Mouse (Mus musculus) skeletal muscle tissue, postnatal 0 days (tissue): ENCODE data around the gene Gm3159. TPM values are rescaled to one million over a fixed set of nuclear protein-coding genes. Genes with fewer than 3 reads are reported as not detected.

Experiments
- polyA plus RNA-seq: library from polyadenylated mRNA; unstranded; fragments of >200 nt; fragmentation: Nextera tagmentation; extraction: Ambion mirVana; gene quantifications from 2 replicates; pipeline ENCODE4 v1.2.1, GENCODE M21; 2015

The Gm3159 gene
- polyA plus RNA-seq, result not detected in 2 replicates

GRCm38 (mm10) chr14:4397226-4397625 lies at the start of gene Gm3159:
TSS of gene Gm3159 (plus strand) at chr14:4397526.

GRCm38 (mm10) chr14:4414965-4415835 lies 17.9 kb downstream of the Gm3159 start, which contains the start of gene Gm3164:
TSS of gene Gm3164 (plus strand) at chr14:4415448.

GRCm38 (mm10) chr14:4430692-4431091 lies 33.4 kb downstream of the Gm3159 start, which contains the start of gene Gm3173:
TSS of gene Gm3173 (plus strand) at chr14:4430992.

Other genes with a start within 250 kb of the Gm3159 start
- not detected in 2 replicates for gene Gm3127, start 232.5 kb upstream of the Gm3159 start, polyA plus RNA-seq
- gene Gm2974, start 214.9 kb upstream of the Gm3159 start, polyA plus RNA-seq, result 0.12 and 0.17 TPM in 2 replicates
- not detected in 2 replicates for gene Gm3138, start 147.9 kb upstream of the Gm3159 start, polyA plus RNA-seq
- not detected in 2 replicates for gene Gm3149, start 80.2 kb upstream of the Gm3159 start, polyA plus RNA-seq
- 0.17 and 0.19 TPM in 2 replicates for gene 2610042L04Rik, start 62.8 kb upstream of the Gm3159 start, polyA plus RNA-seq
- gene Gm3164, start 17.9 kb downstream of the Gm3159 start, polyA plus RNA-seq, result not detected in 2 replicates
- not detected in 2 replicates for gene Gm3173, start 33.5 kb downstream of the Gm3159 start, polyA plus RNA-seq
- not detected in 2 replicates for gene Gm3182, start 84.2 kb downstream of the Gm3159 start, polyA plus RNA-seq
- gene Gm3047, start 157.9 kb downstream of the Gm3159 start, polyA plus RNA-seq, result not detected in 2 replicates
- gene Gm8159, start 234.8 kb downstream of the Gm3159 start, polyA plus RNA-seq, result not detected in 2 replicates